Mouse (Mus musculus) olfactory bulb, adult 2 months (tissue): ENCODE measurements around the gene Mob3b.

ENCODE experiments used
- CTCF ChIP-seq: fragments of 200-500 bp; IDR thresholded peaks from 2 replicates; pipeline ENCODE4 v1.5.1; 2012; ENCODE audit warnings: low read depth, mild to moderate bottlenecking, low read length, moderate library complexity; ENCODE audit not compliant: insufficient read depth
- POLR2A ChIP-seq: fragments of 200-500 bp; IDR thresholded peaks from 2 replicates; pipeline ENCODE4 v1.6.1; 2012; ENCODE audit warnings: mild to moderate bottlenecking, low read depth, low read length, moderate library complexity; ENCODE audit not compliant: insufficient read depth

- TF ChIP-seq CTCF = no peak
- no peak for TF ChIP-seq POLR2A
Observed at GRCm38 (mm10) chr4:35148326-35148725, 9.0 kb downstream of the Mob3b start.
